Mouse (Mus musculus): ENCODE results near the gene Scmh1.

DNA sequence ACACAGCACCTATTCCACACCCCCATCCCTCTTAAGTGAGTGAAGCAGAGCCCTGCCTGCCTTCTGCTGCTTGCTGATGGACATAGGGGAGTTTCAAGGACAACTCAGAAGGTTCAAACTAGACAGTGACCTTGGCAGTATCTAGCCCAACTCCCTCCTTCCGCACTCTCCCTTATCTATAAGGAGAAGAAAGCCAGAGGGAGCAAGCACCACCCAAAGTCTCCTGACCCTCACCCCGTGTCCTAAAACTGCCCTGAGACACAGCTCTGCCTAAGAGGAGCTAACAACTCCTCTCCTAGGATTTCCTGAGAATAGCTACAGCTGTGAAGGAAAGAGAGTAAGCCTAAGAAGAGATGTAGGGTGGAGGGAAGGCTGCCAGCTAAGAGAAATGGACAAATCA lies 37.0 kb upstream of the Scmh1 start:
- no peak for TF ChIP-seq CTCF (IDR thresholded peaks at IDR 0.05; ENCODE audit: insufficient read depth, low read depth, low read length)
- TF ChIP-seq POLR2A (IDR thresholded peaks at IDR 0.05; ENCODE audit: insufficient read depth, low read depth, low read length) = no peak
